Comparison of ENCODE assay signal across 21 mouse cellular contexts in genomic region chr2:78983347-78983746, GRCm38 (mm10).
DNase-seq lines count a peak whose midpoint lies in the region; ATAC-seq and TF ChIP-seq lines count a peak whose summit lies in the region.
"Had no signal": no experiment of that assay in that cellular context is flagged by ENCODE, and none has a peak within 500 bp of the region (broad histone marks: within the 10 kb centered on the region; RNA-seq: fewer than 3 reads in every experiment).

No protein-coding gene starts in this region.

- no peak overlapping the region for H3K4me2 ChIP-seq in liver, embryonic 15.5 days
- H3K4me2 ChIP-seq in hindbrain, postnatal 0 days (ENCODE audit: low read depth, low read length), result no peak overlapping the region
- H3K4me2 ChIP-seq: embryonic facial prominence, embryonic 12.5 days; forebrain, embryonic 15.5 days; heart, embryonic 11.5 days; heart, embryonic 15.5 days; hindbrain, embryonic 13.5 days had no signal

- H3K4me1 ChIP-seq in G1E (ENCODE audit: insufficient read depth, low read depth, low read length), result peaks cover 43% of the 10 kb centered on the region
- H3K4me1 ChIP-seq in liver, embryonic 15.5 days (replicated peaks), result peaks cover 3% of the 10 kb centered on the region; the same call in 1 of the 2 replicates
- H3K4me1 ChIP-seq in hindbrain, postnatal 0 days (ENCODE audit: insufficient read depth, low read length), result no peaks in the 10 kb centered on the region
- H3K4me1 ChIP-seq: embryonic facial prominence, embryonic 12.5 days; heart, embryonic 15.5 days had no signal

- TF ChIP-seq CTCF in G1E (IDR thresholded peaks at IDR 0.05; ENCODE audit: low read depth, low read length), result no peak
- no peak for TF ChIP-seq CTCF in hindbrain, postnatal 0 days (IDR thresholded peaks at IDR 0.05; ENCODE audit: low read depth)

- peaks cover 3% of the 10 kb centered on the region; the same call in 1 of the 2 replicates for H3K9me3 ChIP-seq in G1E (replicated peaks)
- no peaks in the 10 kb centered on the region for H3K9me3 ChIP-seq in liver, embryonic 15.5 days (replicated peaks)
- no peaks in the 10 kb centered on the region for H3K9me3 ChIP-seq in hindbrain, postnatal 0 days (ENCODE audit: low read length)
- H3K9me3 ChIP-seq: embryonic facial prominence, embryonic 12.5 days; forebrain, embryonic 15.5 days; heart, embryonic 15.5 days; hindbrain, embryonic 13.5 days had no signal

- H3K36me3 ChIP-seq in G1E (replicated peaks), result no peaks in the 10 kb centered on the region
- no peaks in the 10 kb centered on the region for H3K36me3 ChIP-seq in liver, embryonic 15.5 days (replicated peaks)
- H3K36me3 ChIP-seq in hindbrain, postnatal 0 days (ENCODE audit: insufficient read depth, low read length), result no peaks in the 10 kb centered on the region
- H3K36me3 ChIP-seq: embryonic facial prominence, embryonic 12.5 days; forebrain, embryonic 15.5 days; heart, embryonic 15.5 days; hindbrain, embryonic 13.5 days had no signal

- H3K4me3 ChIP-seq in G1E (ENCODE audit: low read depth, low read length), result no peak overlapping the region
- H3K4me3 ChIP-seq in liver, embryonic 15.5 days (replicated peaks), result no peak overlapping the region
- no peak overlapping the region for H3K4me3 ChIP-seq in hindbrain, postnatal 0 days (ENCODE audit: low read length)
- H3K4me3 ChIP-seq: embryonic facial prominence, embryonic 12.5 days; forebrain, embryonic 15.5 days; heart, adult 2 months; heart, embryonic 15.5 days; hindbrain, embryonic 13.5 days had no signal

- ATAC-seq in G1E (ENCODE audit: extremely low read depth, insufficient number of reproducible peaks, low FRiP score, poor library complexity, severe bottlenecking), result peak; percentile 76
- 0 out of 2 replicates have a peak, but pooled peaks have one; percentile 51 for ATAC-seq in liver, embryonic 15.5 days (ENCODE audit: insufficient read depth)
- ATAC-seq in megakaryocyte-erythroid progenitor cell, adult 5-6 weeks (replicated peaks; ENCODE audit: low FRiP score, low TSS enrichment, poor library complexity, severe bottlenecking), result peak; percentile 72
- no peak for ATAC-seq in hindbrain, postnatal 0 days
- ATAC-seq: activated CD4-positive, CD25-positive, alpha-beta regulatory T cell, adult 4 months; forebrain, embryonic 15.5 days; Patski had no signal

- H3K9ac ChIP-seq in liver, embryonic 15.5 days, result no peak overlapping the region
- H3K9ac ChIP-seq in hindbrain, postnatal 0 days (replicated peaks; ENCODE audit: low read length), result no peak overlapping the region
- H3K9ac ChIP-seq: embryonic facial prominence, embryonic 12.5 days; forebrain, embryonic 15.5 days; heart, embryonic 15.5 days; hindbrain, embryonic 13.5 days had no signal

- no peak overlapping the region for H3K27ac ChIP-seq in liver, embryonic 15.5 days (replicated peaks)
- H3K27ac ChIP-seq in hindbrain, postnatal 0 days, result no peak overlapping the region
- H3K27ac ChIP-seq: embryonic facial prominence, embryonic 12.5 days; forebrain, embryonic 15.5 days; heart, adult 2 months; heart, embryonic 15.5 days; hindbrain, embryonic 13.5 days had no signal

- DNase-seq in G1E (ENCODE audit: low spot score), result no peak
- DNase-seq in c-Kit-positive CD71-positive TER-119-positive erythroid progenitor cells, embryonic 14.5 days (ENCODE audit: low spot score), result peak; percentile 40
- DNase-seq in layer of hippocampus, postnatal 36 days, result no peak
- no peak for DNase-seq in adrenal gland, postnatal 36 days
- DNase-seq in hindbrain, postnatal 0 days (ENCODE audit: low spot score), result no peak
- DNase-seq: adrenal gland, postnatal 14 days; cerebellum, adult 11 months; cerebellum, adult 8-10 months; cerebellum, postnatal 25 days; gastrocnemius, postnatal 14 days; heart, adult 2 months; heart, postnatal 14 days had no signal

- H3K27me3 ChIP-seq in G1E (ENCODE audit: insufficient read depth, low read length), result no peaks in the 10 kb centered on the region
- no peaks in the 10 kb centered on the region for H3K27me3 ChIP-seq in liver, embryonic 15.5 days
- H3K27me3 ChIP-seq in hindbrain, postnatal 0 days (ENCODE audit: insufficient read depth, low read length), result no peaks in the 10 kb centered on the region
- H3K27me3 ChIP-seq: embryonic facial prominence, embryonic 12.5 days; heart, embryonic 15.5 days; hindbrain, embryonic 13.5 days had no signal
